Mouse (Mus musculus): ENCODE measurements around the gene Neil3. TPM values are rescaled to one million over a fixed set of nuclear protein-coding genes. Genes with fewer than 3 reads are reported as not detected.

Gene Neil3
- total and polyA plus RNA-seq, 2 experiments from 2014 or later: 0.66 to 1.9 TPM

GRCm38 (mm10) chr8:53604906-53605305 is 34.0 kb downstream of the Neil3 start:
- ATAC-seq (ENCODE audit: low FRiP score): no peak
- H3K4me1 ChIP-seq (ENCODE audit: insufficient read depth, low read length): no peaks in the 10 kb centered on the region
- no peaks in the 10 kb centered on the region for H3K36me3 ChIP-seq (ENCODE audit: insufficient read depth, low read length)
- no peak for DNase-seq (ENCODE audit: low spot score)
- TF ChIP-seq CTCF (IDR thresholded peaks at IDR 0.05): no peak
- no peak overlapping the region for H3K4me2 ChIP-seq (ENCODE audit: low read depth, low read length, poor library complexity, severe bottlenecking)
- H3K27me3 ChIP-seq (ENCODE audit: insufficient read depth, low read length): no peaks in the 10 kb centered on the region
- 94% methylated on average over 5 of the region's 5 CpGs for WGBS
- H3K9me3 ChIP-seq (ENCODE audit: low read length): no peaks in the 10 kb centered on the region
- H3K4me3 ChIP-seq (ENCODE audit: low read depth, low read length): no peak overlapping the region
- no peak overlapping the region for H3K9ac ChIP-seq (replicated peaks; ENCODE audit: low read length, poor library complexity, severe bottlenecking)
- H3K27ac ChIP-seq (ENCODE audit: low read depth, low read length): no peak overlapping the region

DNA sequence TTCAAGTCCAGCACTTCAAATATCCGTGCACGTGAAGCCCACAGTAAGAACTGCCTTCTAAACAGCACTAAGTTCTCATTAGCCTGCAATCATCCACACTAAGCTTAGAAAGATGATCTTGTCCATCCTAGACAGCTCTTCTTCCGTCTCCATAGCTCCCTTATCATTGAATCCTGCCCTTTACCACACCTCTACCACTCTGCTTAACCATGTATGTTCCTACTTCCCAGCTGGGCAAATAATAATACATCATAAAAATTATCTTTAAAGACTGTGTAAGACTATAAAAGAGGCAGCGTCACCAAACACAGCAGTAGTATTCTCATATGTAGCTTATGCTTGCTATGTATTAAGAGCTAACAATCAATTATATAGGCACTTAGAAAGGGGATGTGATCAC is 35.2 kb downstream of the Neil3 start:
- Histone ChIP-seq H3K4me2 (ENCODE audit: low read depth, low read length, poor library complexity, severe bottlenecking) (no peak overlapping the region), H3K9ac (replicated peaks; ENCODE audit: low read length, poor library complexity, severe bottlenecking) (no peak overlapping the region), H3K27me3 (ENCODE audit: insufficient read depth, low read length) (no peaks in the 10 kb centered on the region), H3K27ac (ENCODE audit: low read depth, low read length) (no peak overlapping the region), H3K36me3 (ENCODE audit: insufficient read depth, low read length) (no peaks in the 10 kb centered on the region), H3K4me3 (ENCODE audit: low read depth, low read length) (no peak overlapping the region), H3K4me1 (ENCODE audit: insufficient read depth, low read length) (no peaks in the 10 kb centered on the region), H3K9me3 (ENCODE audit: low read length) (no peaks in the 10 kb centered on the region)
- 95% methylated on average over 4 of the region's 4 CpGs for WGBS
- DNase-seq (ENCODE audit: low spot score): no peak
- TF ChIP-seq CTCF (IDR thresholded peaks at IDR 0.05): no peak
- no peak for ATAC-seq (ENCODE audit: low FRiP score)

GRCm38 (mm10) chr8:53600826-53601225 is 38.0 kb downstream of the Neil3 start:
- TF ChIP-seq CTCF (IDR thresholded peaks at IDR 0.05): no peak
- no peak overlapping the region for H3K9ac ChIP-seq (replicated peaks; ENCODE audit: low read length, poor library complexity, severe bottlenecking)
- H3K4me3 ChIP-seq (ENCODE audit: low read depth, low read length): no peak overlapping the region
- H3K9me3 ChIP-seq (ENCODE audit: low read length): no peaks in the 10 kb centered on the region
- H3K27ac ChIP-seq (ENCODE audit: low read depth, low read length): no peak overlapping the region
- DNase-seq (ENCODE audit: low spot score): no peak
- no peaks in the 10 kb centered on the region for H3K27me3 ChIP-seq (ENCODE audit: insufficient read depth, low read length)
- ATAC-seq (ENCODE audit: low FRiP score): no peak
- H3K36me3 ChIP-seq (ENCODE audit: insufficient read depth, low read length): no peaks in the 10 kb centered on the region
- H3K4me2 ChIP-seq (ENCODE audit: low read depth, low read length, poor library complexity, severe bottlenecking): no peak overlapping the region
- WGBS: 56% methylated on average over 3 of the region's 3 CpGs
- H3K4me1 ChIP-seq (ENCODE audit: insufficient read depth, low read length): no peaks in the 10 kb centered on the region

- Histone ChIP-seq H3K4me2 (ENCODE audit: low read depth, low read length, poor library complexity, severe bottlenecking) (no peak overlapping the region), H3K4me3 (ENCODE audit: low read depth, low read length) (no peak overlapping the region), H3K4me1 (ENCODE audit: insufficient read depth, low read length) (no peaks in the 10 kb centered on the region), H3K9me3 (ENCODE audit: low read length) (no peaks in the 10 kb centered on the region), H3K36me3 (ENCODE audit: insufficient read depth, low read length) (no peaks in the 10 kb centered on the region), H3K27me3 (ENCODE audit: insufficient read depth, low read length) (no peaks in the 10 kb centered on the region), H3K27ac (ENCODE audit: low read depth, low read length) (no peak overlapping the region), H3K9ac (replicated peaks; ENCODE audit: low read length, poor library complexity, severe bottlenecking) (no peak overlapping the region)
- 50% methylated on average over 11 of the region's 11 CpGs for WGBS
- DNase-seq (ENCODE audit: low spot score) (no peak), ATAC-seq (ENCODE audit: low FRiP score) (no peak)
- no peak for TF ChIP-seq CTCF (IDR thresholded peaks at IDR 0.05)
These were observed 38.6 kb downstream of the Neil3 start for GRCm38 (mm10) chr8:53600025-53600811.

DNA sequence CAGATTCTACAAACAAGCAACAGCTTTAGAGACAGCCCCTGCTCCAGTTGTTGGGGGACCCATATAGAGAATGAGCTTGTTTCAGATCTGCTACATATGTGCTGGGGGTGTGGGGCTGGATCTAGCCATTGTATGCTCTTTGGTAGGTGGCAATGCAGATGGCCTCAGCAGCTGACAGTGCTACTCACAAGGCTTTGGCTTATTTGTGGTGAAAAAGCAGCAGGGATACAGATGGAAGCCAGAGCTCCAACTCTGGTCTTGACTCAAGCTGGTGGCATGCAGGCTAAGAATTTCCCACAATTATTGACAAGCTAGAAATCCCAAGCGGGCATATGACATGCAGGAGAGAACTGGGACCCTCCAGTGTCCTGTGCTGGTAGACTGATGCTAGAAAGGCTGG is 40.8 kb downstream of the Neil3 start:
- H3K4me3 ChIP-seq (ENCODE audit: low read depth, low read length): no peak overlapping the region
- H3K27me3 ChIP-seq (ENCODE audit: insufficient read depth, low read length): no peaks in the 10 kb centered on the region
- WGBS: 91% methylated on average over 1 of the region's 1 CpGs
- ATAC-seq (ENCODE audit: low FRiP score) (no peak), DNase-seq (ENCODE audit: low spot score) (no peak)
- H3K36me3 ChIP-seq (ENCODE audit: insufficient read depth, low read length): no peaks in the 10 kb centered on the region
- no peak overlapping the region for H3K4me2 ChIP-seq (ENCODE audit: low read depth, low read length, poor library complexity, severe bottlenecking)
- no peak for TF ChIP-seq CTCF (IDR thresholded peaks at IDR 0.05)
- H3K27ac ChIP-seq (ENCODE audit: low read depth, low read length): no peak overlapping the region
- no peaks in the 10 kb centered on the region for H3K9me3 ChIP-seq (ENCODE audit: low read length)
- no peaks in the 10 kb centered on the region for H3K4me1 ChIP-seq (ENCODE audit: insufficient read depth, low read length)
- no peak overlapping the region for H3K9ac ChIP-seq (replicated peaks; ENCODE audit: low read length, poor library complexity, severe bottlenecking)

DNA sequence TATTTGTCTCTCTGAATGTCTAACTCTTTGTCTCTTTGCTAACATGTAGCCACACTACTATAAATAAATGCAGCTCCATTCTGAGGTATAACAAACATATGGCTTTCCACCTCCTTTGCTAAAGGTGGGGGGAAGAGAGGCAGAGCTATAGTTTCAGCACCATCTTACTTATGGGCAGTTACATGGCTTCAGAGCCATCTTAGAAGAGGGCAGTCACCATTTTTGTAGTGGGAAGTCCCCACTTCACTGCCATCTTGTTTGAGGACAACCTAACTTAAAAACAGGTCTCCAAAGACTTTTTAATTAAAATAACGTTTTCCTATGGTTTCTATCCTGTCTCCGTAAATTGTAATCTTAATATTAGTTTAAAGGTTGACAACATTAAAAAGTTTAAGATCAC is 47.1 kb downstream of the Neil3 start:
- Histone ChIP-seq H3K4me1 (ENCODE audit: insufficient read depth, low read length) (no peaks in the 10 kb centered on the region), H3K9ac (replicated peaks; ENCODE audit: low read length, poor library complexity, severe bottlenecking) (no peak overlapping the region), H3K9me3 (ENCODE audit: low read length) (no peaks in the 10 kb centered on the region), H3K4me2 (ENCODE audit: low read depth, low read length, poor library complexity, severe bottlenecking) (no peak overlapping the region), H3K27ac (ENCODE audit: low read depth, low read length) (no peak overlapping the region), H3K27me3 (ENCODE audit: insufficient read depth, low read length) (no peaks in the 10 kb centered on the region), H3K4me3 (ENCODE audit: low read depth, low read length) (no peak overlapping the region), H3K36me3 (ENCODE audit: insufficient read depth, low read length) (no peaks in the 10 kb centered on the region)
- ATAC-seq (ENCODE audit: low FRiP score) (no peak), DNase-seq (ENCODE audit: low spot score) (no peak)
- no peak for TF ChIP-seq CTCF (IDR thresholded peaks at IDR 0.05)
- 96% methylated on average over 2 of the region's 2 CpGs for WGBS

All from midbrain, postnatal 0 days (tissue).